Mouse (Mus musculus) ES-E14 (cell line): Measurements from ENCODE around the gene S100a5.

Experiments used
- CHD2 ChIP-seq: IDR thresholded peaks from 2 replicates; pipeline ENCODE4 v1.6.1; 2014; ENCODE audit warnings: mild to moderate bottlenecking, low read depth, low read length, inconsistent platforms
- HCFC1 ChIP-seq: IDR thresholded peaks from 2 replicates; pipeline ENCODE4 v1.6.1; 2012; ENCODE audit warnings: low read length, inconsistent platforms, borderline replicate concordance; ENCODE audit not compliant: insufficient read depth
- MAFK ChIP-seq: IDR thresholded peaks from 2 replicates; pipeline ENCODE4 v1.6.1; 2014; ENCODE audit warnings: mild to moderate bottlenecking, low read depth, low read length, inconsistent platforms; ENCODE audit not compliant: insufficient read depth
- ZC3H11A ChIP-seq: IDR thresholded peaks from 2 replicates; pipeline ENCODE4 v1.6.1; 2012; ENCODE audit warnings: low read depth, mild to moderate bottlenecking, inconsistent platforms, low read length, borderline replicate concordance
- ZNF384 ChIP-seq: IDR thresholded peaks from 2 replicates; pipeline ENCODE4 v1.6.1; 2012; ENCODE audit warnings: low read depth, low read length, inconsistent platforms

GRCm38 (mm10) chr3:90614611-90615251 is 6.4 kb downstream of the S100a5 start:
- TF ChIP-seq ZNF384 = no peak
- no peak for TF ChIP-seq ZC3H11A
- TF ChIP-seq MAFK = no peak
- no peak for TF ChIP-seq CHD2
- no peak for TF ChIP-seq HCFC1
